Mouse (Mus musculus) lung, embryonic 16.5 days (tissue): Measurements from ENCODE around the gene Ccdc170. TPM values are rescaled to one million over a fixed set of nuclear protein-coding genes. Genes with fewer than 3 reads are reported as not detected.

Experiments used
- ATAC-seq: fragments of 200-750 bp; cut with Nextera tagmentation; 2 replicates; pipeline ENCODE4 v1.8.0; 2017; ENCODE audit warnings: low read depth, mild to moderate bottlenecking, moderate library complexity
- H3K27ac ChIP-seq: fragments of 300-500 bp; sonication (generic); 2 replicates; pipeline ENCODE4 v1.5.1; 2014; ENCODE audit warnings: mild to moderate bottlenecking, control low read depth, low read length
- H3K27me3 ChIP-seq: fragments of 300-500 bp; sonication (generic); 2 replicates; pipeline ENCODE4 v1.6.1; 2014; ENCODE audit warnings: low read depth, low read length, mixed read lengths; ENCODE audit not compliant: control insufficient read depth, insufficient read depth
- H3K36me3 ChIP-seq: fragments of 300-500 bp; sonication (generic); 2 replicates; pipeline ENCODE4 v1.6.1; 2014; ENCODE audit warnings: low read length; ENCODE audit not compliant: control insufficient read depth, insufficient read depth
- H3K4me1 ChIP-seq: fragments of 300-500 bp; sonication (generic); replicated peaks from 2 replicates; pipeline ENCODE4 v1.6.1; 2014; ENCODE audit warnings: low read length, mixed read lengths; ENCODE audit not compliant: control insufficient read depth, insufficient read depth
- H3K4me2 ChIP-seq: fragments of 300-500 bp; sonication (generic); 2 replicates; pipeline ENCODE4 v1.6.1; 2014; ENCODE audit warnings: low read depth, low read length, control low read depth
- H3K4me3 ChIP-seq: fragments of 300-500 bp; sonication (generic); 2 replicates; pipeline ENCODE4 v1.5.1; 2014; ENCODE audit warnings: mild to moderate bottlenecking, low read length, control low read depth
- H3K9ac ChIP-seq: fragments of 300-500 bp; sonication (generic); 2 replicates; pipeline ENCODE4 v1.6.1; 2014; ENCODE audit warnings: low read length, control low read depth
- H3K9me3 ChIP-seq: fragments of 300-500 bp; sonication (generic); 2 replicates; pipeline ENCODE4 v1.6.1; 2016; ENCODE audit warnings: low read length; ENCODE audit not compliant: control insufficient read depth
- WGBS: fragments of 180-500 bp; shearing (Covaris S2); extraction: QIAGEN DNeasy Blood & Tissue Kit; methylation state at CpG from one replicate; pipeline ENCODE4 v1.1.7; 2014; 5-methylcytosine and 5-hydroxymethylcytosine counted together
- polyA plus RNA-seq: library from polyadenylated mRNA; unstranded; fragments of >200 nt; fragmentation: Nextera tagmentation; extraction: Ambion mirVana; gene quantifications from 2 replicates; pipeline ENCODE4 v1.2.1, GENCODE M21; 2015

The Ccdc170 gene
- polyA plus RNA-seq, 1 experiment from 2014 or later: 0.43 TPM

DNA sequence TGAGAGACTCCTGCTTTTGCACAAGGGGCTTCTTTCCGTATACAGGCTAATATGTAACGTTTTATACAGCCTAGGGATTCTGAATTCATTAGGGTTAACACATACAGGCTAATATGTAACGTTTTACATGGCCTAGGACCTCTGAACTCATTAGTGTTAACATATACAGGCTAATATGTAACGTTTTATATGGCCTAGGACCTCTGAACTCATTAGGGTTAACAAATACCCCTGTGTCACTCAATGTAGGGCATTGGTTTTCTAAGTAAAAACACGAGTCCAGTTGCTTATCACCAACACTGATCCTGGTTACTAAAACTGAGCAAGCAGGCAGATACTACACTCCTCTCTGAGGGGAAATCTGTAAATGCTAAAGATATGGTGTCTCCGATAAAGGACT lies 49.6 kb downstream of the Ccdc170 start:
- H3K9me3 ChIP-seq: no peaks in the 10 kb centered on the region
- H3K4me2 ChIP-seq: no peak overlapping the region
- ATAC-seq: no peak
- no peak overlapping the region for H3K27ac ChIP-seq
- no peaks in the 10 kb centered on the region for H3K4me1 ChIP-seq
- WGBS: 53% methylated on average over 6 of the region's 6 CpGs
- no peaks in the 10 kb centered on the region for H3K36me3 ChIP-seq
- H3K27me3 ChIP-seq: no peaks in the 10 kb centered on the region
- no peak overlapping the region for H3K9ac ChIP-seq
- H3K4me3 ChIP-seq: no peak overlapping the region

DNA sequence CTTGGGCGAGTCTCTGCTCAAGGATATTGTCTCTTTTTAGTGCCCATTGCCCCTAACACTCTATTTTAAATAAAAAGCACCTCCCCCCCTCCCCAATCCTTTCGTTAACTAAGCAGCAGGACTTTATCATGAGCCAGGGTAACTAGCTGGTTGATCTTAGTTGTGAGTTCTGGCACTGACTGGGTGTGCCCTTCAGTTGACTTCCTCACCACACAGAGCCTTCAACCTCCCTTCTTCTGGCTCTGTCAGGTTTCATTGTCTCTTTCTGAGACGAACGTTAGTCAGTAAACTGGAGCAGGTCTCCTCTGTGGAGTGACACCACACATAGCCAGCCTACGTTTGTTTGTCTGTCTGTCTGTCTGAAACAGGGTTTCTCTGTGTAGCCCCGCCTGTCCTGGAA lies 50.4 kb downstream of the Ccdc170 start:
- WGBS: 63% methylated on average over 6 of the region's 6 CpGs
- H3K9ac ChIP-seq: no peak overlapping the region
- no peak overlapping the region for H3K27ac ChIP-seq
- no peak for ATAC-seq
- no peaks in the 10 kb centered on the region for H3K4me1 ChIP-seq
- H3K4me3 ChIP-seq: no peak overlapping the region
- no peaks in the 10 kb centered on the region for H3K36me3 ChIP-seq
- no peak overlapping the region for H3K4me2 ChIP-seq
- no peaks in the 10 kb centered on the region for H3K9me3 ChIP-seq
- H3K27me3 ChIP-seq: no peaks in the 10 kb centered on the region

- Histone ChIP-seq H3K27me3 (no peaks in the 10 kb centered on the region), H3K4me3 (no peak overlapping the region), H3K4me2 (no peak overlapping the region), H3K27ac (no peak overlapping the region), H3K36me3 (no peaks in the 10 kb centered on the region), H3K9ac (no peak overlapping the region), H3K4me1 (no peaks in the 10 kb centered on the region), H3K9me3 (no peaks in the 10 kb centered on the region)
- ATAC-seq: no peak
- WGBS: 74% methylated on average over 11 of the region's 11 CpGs
Measured at GRCm38 (mm10) chr10:4533873-4534272, 51.6 kb downstream of the Ccdc170 start.

GRCm38 (mm10) chr10:4545550-4545949 lies 63.2 kb downstream of the Ccdc170 start:
- no peak for ATAC-seq
- Histone ChIP-seq H3K4me3 (no peak overlapping the region), H3K27me3 (no peaks in the 10 kb centered on the region), H3K27ac (no peak overlapping the region), H3K36me3 (no peaks in the 10 kb centered on the region), H3K4me1 (no peaks in the 10 kb centered on the region), H3K9me3 (no peaks in the 10 kb centered on the region; the same call in 1 of the 2 replicates), H3K9ac (no peak overlapping the region), H3K4me2 (no peak overlapping the region)
- 97% methylated on average over 2 of the region's 2 CpGs for WGBS

DNA sequence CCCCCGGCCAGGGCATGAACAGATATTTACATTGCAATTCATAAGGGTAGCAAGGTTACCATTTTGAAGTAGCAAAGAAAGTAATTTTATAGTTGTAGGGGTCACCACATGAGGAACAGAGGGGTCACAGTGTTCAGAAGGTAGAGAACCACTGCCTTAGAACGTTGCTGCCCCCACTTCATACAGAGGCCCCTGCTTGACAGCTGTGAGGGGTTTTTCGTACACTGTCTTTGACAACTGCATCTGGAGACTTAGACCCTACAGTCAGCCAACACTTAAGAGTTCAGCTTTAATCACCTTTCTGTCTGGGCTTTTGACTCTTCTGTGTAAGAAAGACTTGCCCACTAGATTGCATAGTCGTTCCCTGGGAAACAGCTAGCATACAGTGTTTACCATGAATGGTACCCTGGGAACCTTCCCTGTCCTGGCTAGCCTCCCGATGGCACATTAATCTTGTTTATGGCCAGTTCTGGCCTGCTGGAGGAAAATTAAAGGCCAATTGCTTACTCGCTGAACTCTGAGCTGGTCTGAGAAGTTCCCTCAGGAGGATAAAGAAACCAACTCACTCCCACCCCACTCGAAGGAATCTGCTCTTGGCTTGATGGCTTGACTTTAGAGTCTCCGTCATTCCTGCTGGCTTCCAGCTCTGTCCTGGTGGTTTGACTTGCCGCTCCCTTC lies 71.3 kb downstream of the Ccdc170 start:
- no peak overlapping the region for H3K9ac ChIP-seq
- no peak overlapping the region for H3K4me2 ChIP-seq
- no peak overlapping the region for H3K4me3 ChIP-seq
- no peak overlapping the region for H3K27ac ChIP-seq
- no peaks in the 10 kb centered on the region for H3K36me3 ChIP-seq
- WGBS: 48% methylated on average over 9 of the region's 9 CpGs
- no peaks in the 10 kb centered on the region for H3K9me3 ChIP-seq
- peak; percentile 26; the same call in 1 of the 2 replicates for ATAC-seq
- H3K4me1 ChIP-seq: no peaks in the 10 kb centered on the region
- no peaks in the 10 kb centered on the region for H3K27me3 ChIP-seq

DNA sequence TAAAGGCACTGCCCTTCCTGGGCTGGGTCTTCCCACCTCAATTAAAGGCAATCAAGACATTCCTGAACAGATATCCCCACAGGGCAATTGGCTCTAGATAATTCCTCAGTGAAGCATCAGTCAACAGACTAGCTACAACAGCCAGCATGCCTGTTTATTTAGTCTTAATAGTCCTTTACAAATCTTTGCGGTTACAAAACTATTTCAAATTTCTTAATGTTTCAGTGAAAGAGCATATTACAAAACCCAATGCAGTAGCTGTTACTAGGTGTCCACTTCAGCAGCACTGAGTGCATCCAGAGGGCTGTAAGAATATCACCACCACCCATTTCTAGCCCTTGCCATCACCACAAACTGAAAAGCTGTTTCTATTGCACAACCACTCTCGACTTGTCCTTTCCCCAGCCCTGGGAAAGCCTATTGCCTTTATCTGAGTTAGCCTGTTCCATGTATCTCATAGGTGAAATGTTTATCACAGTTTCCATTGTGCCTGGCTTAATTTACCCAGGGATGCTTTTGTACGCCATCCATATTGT lies 74.6 kb downstream of the Ccdc170 start:
- no peaks in the 10 kb centered on the region for H3K36me3 ChIP-seq
- WGBS: 83% methylated on average over 3 of the region's 3 CpGs
- H3K4me2 ChIP-seq: no peak overlapping the region
- no peaks in the 10 kb centered on the region for H3K27me3 ChIP-seq
- H3K9ac ChIP-seq: no peak overlapping the region
- H3K4me3 ChIP-seq: no peak overlapping the region
- H3K9me3 ChIP-seq: no peaks in the 10 kb centered on the region
- no peaks in the 10 kb centered on the region for H3K4me1 ChIP-seq
- H3K27ac ChIP-seq: no peak overlapping the region
- ATAC-seq: no peak

GRCm38 (mm10) chr10:4559132-4559531 lies 76.8 kb downstream of the Ccdc170 start:
- Histone ChIP-seq H3K36me3 (no peaks in the 10 kb centered on the region), H3K27me3 (no peaks in the 10 kb centered on the region), H3K9me3 (no peaks in the 10 kb centered on the region), H3K4me1 (no peaks in the 10 kb centered on the region), H3K9ac (no peak overlapping the region), H3K4me3 (no peak overlapping the region), H3K27ac (no peak overlapping the region), H3K4me2 (no peak overlapping the region)
- WGBS: 48% methylated on average over 4 of the region's 4 CpGs
- ATAC-seq: no peak

GRCm38 (mm10) chr10:4565148-4565547 lies 82.8 kb downstream of the Ccdc170 start:
- no peaks in the 10 kb centered on the region for H3K27me3 ChIP-seq
- H3K4me3 ChIP-seq: no peak overlapping the region
- H3K4me2 ChIP-seq: no peak overlapping the region
- H3K9ac ChIP-seq: no peak overlapping the region
- H3K9me3 ChIP-seq: no peaks in the 10 kb centered on the region
- 81% methylated on average over 1 of the region's 1 CpGs for WGBS
- H3K4me1 ChIP-seq: no peaks in the 10 kb centered on the region
- H3K27ac ChIP-seq: no peak overlapping the region
- no peaks in the 10 kb centered on the region for H3K36me3 ChIP-seq
- ATAC-seq: no peak

GRCm38 (mm10) chr10:4570778-4571177 lies 88.5 kb downstream of the Ccdc170 start:
- H3K27me3 ChIP-seq: no peaks in the 10 kb centered on the region
- H3K4me3 ChIP-seq: no peak overlapping the region
- H3K27ac ChIP-seq: no peak overlapping the region
- no peaks in the 10 kb centered on the region for H3K36me3 ChIP-seq
- H3K9me3 ChIP-seq: no peaks in the 10 kb centered on the region
- WGBS: 86% methylated on average over 4 of the region's 4 CpGs
- ATAC-seq: no peak
- H3K4me2 ChIP-seq: no peak overlapping the region
- no peaks in the 10 kb centered on the region for H3K4me1 ChIP-seq
- no peak overlapping the region for H3K9ac ChIP-seq
